Mouse (Mus musculus) heart, postnatal 14 days (tissue): ENCODE data around the gene Rabep2. TPM values are rescaled to one million over a fixed set of nuclear protein-coding genes. Genes with fewer than 3 reads are reported as not detected.
"Not testable (repeated sequence)": the region's sequence is repeated elsewhere in the genome, so short reads cannot be mapped to it uniquely, and the experiment has no call there.

Experiments
- DNase-seq, 2 experiments: peaks; one replicate each; pipeline ENCODE4 v3.0.0; 2021 to 2022
- intact Hi-C: fragments of 180-260 bp; cut with DNase I; formaldehyde crosslinking; loops from one replicate; pipeline ENCODE4 v1.15.1; 2025
- total RNA-seq, 2 experiments: library from RNA; stranded (reverse); gene quantifications; 2 replicates each; pipeline ENCODE4 v1.2.3; 2021

Gene Rabep2
- total RNA-seq, 2 experiments from 2014 or later = 7.7 TPM

- DNase-seq = peak; percentile 91
- intact Hi-C loops = loop anchor here (5.0 kb wide), 1 partner anchor 38 kb away; no protein-coding TSS in a partner anchor
Observed at GRCm38 (mm10) chr7:126474993-126475581, 46.5 kb downstream of the Rabep2 start, which contains the start of gene Sh2b1. Sh2b1 (minus strand) TSS chr7:126475424.

- no peak for DNase-seq
- intact Hi-C loops = loop anchor here (1.0 to 10.0 kb wide), 2 partner anchors 47 to 163 kb away; partner anchors contain the start of gene Sgf29
Observed at GRCm38 (mm10) chr7:126481699-126482098, 53.1 kb downstream of the Rabep2 start.

DNA sequence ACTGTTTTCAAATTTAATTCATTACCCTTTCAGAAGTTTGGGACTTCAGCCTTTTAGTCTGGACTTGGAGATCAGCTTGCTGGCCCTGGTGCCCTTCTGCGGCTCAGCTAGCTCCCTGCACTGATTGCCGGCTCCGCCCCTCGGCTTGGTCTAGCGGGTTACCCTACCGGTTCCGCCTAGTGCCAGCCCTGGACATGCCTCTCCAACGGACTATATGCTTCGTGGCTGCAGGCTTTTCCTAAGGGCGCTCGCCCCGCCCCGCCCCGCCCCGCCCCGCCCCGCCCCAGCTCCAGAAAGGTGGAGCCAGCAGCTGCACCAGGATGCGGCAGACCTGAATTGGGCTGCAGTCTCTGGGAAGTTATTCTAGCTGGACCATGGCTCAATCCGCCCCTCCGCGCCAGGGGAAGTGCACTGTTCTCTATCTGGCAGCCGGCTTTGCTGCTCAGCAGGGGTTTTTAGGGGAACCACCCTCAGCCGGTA, 53.9 kb downstream of the Rabep2 start:
- intact Hi-C loops = loop anchor here (1.0 to 10.0 kb wide), 2 partner anchors 46 to 162 kb away; partner anchors contain the start of gene Sgf29
- DNase-seq = peak; percentile 80 to 82

DNA sequence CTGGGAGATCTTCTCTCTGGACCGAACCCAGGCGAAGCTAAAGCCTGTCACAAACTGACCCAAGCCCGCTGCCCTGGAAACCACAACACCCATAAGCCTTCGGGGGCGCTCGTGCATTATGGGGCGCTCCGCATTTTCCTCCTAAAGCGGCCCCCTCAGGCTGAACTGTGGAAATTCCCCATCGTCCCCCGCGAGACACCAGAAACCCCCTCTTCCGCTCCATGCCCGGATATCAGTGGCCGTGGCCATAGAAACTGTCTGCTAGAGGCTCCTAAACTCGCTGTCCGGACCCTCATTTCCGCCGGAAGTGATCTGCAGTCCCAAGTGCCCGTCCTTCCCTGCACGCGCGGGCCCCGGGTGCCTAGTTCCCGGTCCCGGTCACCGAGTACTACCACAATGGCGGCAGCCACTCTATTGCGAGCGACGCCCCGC, 58.5 kb downstream of the Rabep2 start, which contains the start of gene Tufm:
Gene Tufm, plus strand, starts transcription at position 310 of the 432 bp plus-strand sequence.
- intact Hi-C loops = loop anchor here (5.0 to 10.0 kb wide), 2 partner anchors 158 to 210 kb away; partner anchors contain the start of genes Bola2, Sgf29 and Slx1b

DNA sequence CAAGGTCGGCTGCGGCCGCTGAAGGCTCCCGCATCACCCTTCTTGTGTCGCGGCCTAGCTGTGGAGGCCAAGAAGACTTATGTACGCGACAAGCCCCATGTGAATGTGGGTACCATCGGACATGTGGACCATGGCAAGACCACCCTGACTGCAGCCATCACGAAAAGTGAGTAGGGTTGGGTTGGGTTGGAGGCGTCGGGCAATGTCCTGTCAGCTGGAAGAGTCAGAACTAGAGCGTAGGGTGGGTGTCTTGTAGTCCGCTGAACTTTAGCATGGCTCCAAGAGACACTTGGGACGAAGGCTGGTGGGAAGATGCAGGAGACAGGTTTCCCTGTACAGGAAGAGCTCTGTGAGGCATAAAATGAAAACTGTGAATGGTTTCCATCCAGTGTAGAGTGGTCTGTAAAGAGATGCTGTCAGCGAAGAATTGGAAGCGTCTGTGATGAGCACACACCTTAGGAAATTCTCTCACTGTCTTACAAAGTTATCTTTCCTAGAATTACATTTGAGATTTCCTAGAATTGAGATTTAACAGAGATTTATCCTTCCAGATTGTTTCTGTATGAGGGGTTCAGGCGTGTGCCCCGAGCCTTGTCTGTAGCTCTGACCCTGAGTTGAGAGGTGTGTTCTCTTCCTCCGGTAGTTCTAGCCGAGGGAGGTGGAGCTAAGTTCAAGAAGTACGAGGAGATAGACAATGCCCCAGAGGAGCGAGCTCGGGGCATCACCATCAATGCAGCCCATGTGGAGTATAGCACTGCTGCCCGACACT, 59.2 kb downstream of the Rabep2 start:
- intact Hi-C loops = loop anchor here (5.0 to 10.0 kb wide), 2 partner anchors 157 to 210 kb away; partner anchors contain the start of genes Bola2, Sgf29 and Slx1b
- DNase-seq = not testable (repeated sequence)

More for the DNA sequence above, 58.5 kb downstream of the Rabep2 start, which contains the start of gene Tufm:
- DNase-seq = peak; percentile 92 to 96

- DNase-seq = no peak
- intact Hi-C loops = no loop called here
Observed at GRCm38 (mm10) chr7:126491005-126491404, 62.4 kb downstream of the Rabep2 start.

- intact Hi-C loops = no loop called here
- no peak for DNase-seq
Observed at GRCm38 (mm10) chr7:126491973-126492372, 63.4 kb downstream of the Rabep2 start.

GRCm38 (mm10) chr7:126494120-126494519, 65.6 kb downstream of the Rabep2 start:
- intact Hi-C loops = no loop called here
- DNase-seq = no peak

DNA sequence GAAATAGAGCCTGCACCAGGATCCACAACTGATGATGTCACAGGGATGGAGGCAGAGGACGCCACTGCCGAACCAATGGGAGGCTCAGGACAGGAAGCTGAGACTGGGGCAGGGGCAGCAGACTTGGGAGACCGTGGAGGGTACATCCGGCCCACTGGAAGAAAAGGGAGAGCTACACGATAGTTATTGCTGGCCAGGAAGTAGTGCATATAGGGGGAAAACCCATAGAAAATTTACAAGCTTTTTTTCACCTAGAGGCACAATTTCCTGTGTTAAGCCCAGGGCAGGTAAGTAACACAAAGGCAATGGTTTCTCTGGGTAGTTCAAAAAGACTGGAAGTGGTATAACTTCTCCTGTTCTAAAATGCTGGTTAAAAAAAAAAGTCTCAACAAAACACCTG, 67.9 kb downstream of the Rabep2 start:
- intact Hi-C loops = no loop called here
- DNase-seq = no peak

- DNase-seq = no peak
- intact Hi-C loops = no loop called here
Observed at GRCm38 (mm10) chr7:126497966-126498365, 69.4 kb downstream of the Rabep2 start.

Other genes starting within 250 kb of the Rabep2 start
- 10 to 100 TPM; 34.8 to 36.3 TPM for gene Xpo6, start 228.3 kb upstream of the Rabep2 start, total RNA-seq
- gene Sbk1, start 156.1 kb upstream of the Rabep2 start, total RNA-seq = 10 to 100 TPM; 77.7 to 82.2 TPM
- 10 to 100 TPM in 1 of 2 experiments, 1 to 10 TPM in 1; 2.3 to 13.3 TPM for gene Lat, start 59.2 kb upstream of the Rabep2 start, total RNA-seq
- 10 to 100 TPM; 36.3 to 38.3 TPM for gene Spns1, start 51.3 kb upstream of the Rabep2 start, total RNA-seq
- 1 to 10 TPM; 5.4 to 7.1 TPM for gene Nfatc2ip, start 32.0 kb upstream of the Rabep2 start, total RNA-seq
- under 1 TPM; 0.53 to 0.56 TPM for gene Cd19, start 13.9 kb upstream of the Rabep2 start, total RNA-seq
- under 1 TPM; 0.48 to 0.49 TPM for gene Atp2a1, start 34.3 kb downstream of the Rabep2 start, total RNA-seq
- gene Sh2b1, start 46.7 kb downstream of the Rabep2 start, total RNA-seq = 10 to 100 TPM; 44.3 to 44.8 TPM
- 100 to 1,000 TPM; 291 to 309 TPM for gene Tufm, start 58.6 kb downstream of the Rabep2 start, total RNA-seq
- 10 to 100 TPM; 44.6 to 47.1 TPM for gene Atxn2l, start 74.7 kb downstream of the Rabep2 start, total RNA-seq
- gene Eif3c, start 137.7 kb downstream of the Rabep2 start, total RNA-seq = 100 to 1,000 TPM; 138 to 140 TPM
- gene Apobr, start 156.2 kb downstream of the Rabep2 start, total RNA-seq = 1 to 10 TPM in 1 of 2 experiments, under 1 TPM in 1; 0.65 to 1.7 TPM
- 10 to 100 TPM; 13.2 to 13.3 TPM for gene Cln3, start 157.1 kb downstream of the Rabep2 start, total RNA-seq
- gene Il27, start 166.2 kb downstream of the Rabep2 start, total RNA-seq = not detected
- 1 to 10 TPM; 8.7 to 9.2 TPM for gene Nupr1, start 202.1 kb downstream of the Rabep2 start, total RNA-seq
- gene Sgf29, start 220.6 kb downstream of the Rabep2 start, total RNA-seq = 10 to 100 TPM; 24.6 to 28.6 TPM
- gene Sult1a1, start 247.7 kb downstream of the Rabep2 start, total RNA-seq = 10 to 100 TPM; 38.6 to 43.2 TPM